Mouse (Mus musculus): ENCODE measurements around the gene Rai1.

Rai1 gene

DNA sequence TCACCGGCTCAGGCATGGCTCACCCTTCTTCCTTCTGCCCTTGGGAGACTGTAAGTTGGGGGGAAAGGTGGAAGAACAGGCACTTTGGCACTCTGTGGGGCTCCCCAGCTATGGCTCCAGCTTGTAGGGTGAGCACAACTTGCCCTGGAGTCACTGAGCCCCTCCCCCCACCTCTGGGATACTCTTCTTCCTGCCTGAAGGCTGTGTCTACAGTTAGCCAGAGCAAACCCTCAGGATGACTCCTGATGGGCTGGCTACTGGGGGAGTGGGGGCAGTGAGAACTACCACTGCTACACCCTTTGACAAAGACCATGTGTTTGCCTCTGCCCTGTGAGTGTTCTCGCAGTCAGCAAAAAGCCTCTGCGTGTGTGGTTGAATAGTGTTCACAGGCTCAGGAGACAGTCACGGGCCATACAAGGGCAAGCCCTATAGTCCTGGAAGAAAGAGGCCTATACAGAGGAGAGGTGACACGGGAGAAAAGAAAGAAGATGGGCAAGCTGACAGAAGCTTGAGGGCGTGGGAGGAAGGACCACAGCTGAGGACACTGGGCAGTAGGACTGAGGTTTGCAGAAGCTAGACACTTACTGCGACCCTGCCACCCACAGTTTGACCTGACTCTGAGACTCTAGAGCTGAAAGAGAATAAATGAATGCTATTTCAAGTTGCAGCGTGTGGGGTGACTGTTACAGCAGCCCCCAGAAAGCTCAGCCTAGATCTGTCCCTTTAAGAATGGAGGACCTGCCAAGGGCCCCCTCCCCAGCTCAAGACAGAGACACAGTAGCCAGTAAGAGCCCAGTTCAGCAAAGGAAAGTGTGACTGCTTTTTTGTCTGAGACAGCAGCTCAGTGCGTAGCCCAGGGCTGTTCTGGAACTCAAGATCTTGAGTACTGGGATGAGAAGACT lies 9.7 kb upstream of the Rai1 start:
- no peak for DNase-seq

- DNase-seq: no peak
These were observed 5.1 kb upstream of the Rai1 start for GRCm38 (mm10) chr11:60099555-60100186.

DNA sequence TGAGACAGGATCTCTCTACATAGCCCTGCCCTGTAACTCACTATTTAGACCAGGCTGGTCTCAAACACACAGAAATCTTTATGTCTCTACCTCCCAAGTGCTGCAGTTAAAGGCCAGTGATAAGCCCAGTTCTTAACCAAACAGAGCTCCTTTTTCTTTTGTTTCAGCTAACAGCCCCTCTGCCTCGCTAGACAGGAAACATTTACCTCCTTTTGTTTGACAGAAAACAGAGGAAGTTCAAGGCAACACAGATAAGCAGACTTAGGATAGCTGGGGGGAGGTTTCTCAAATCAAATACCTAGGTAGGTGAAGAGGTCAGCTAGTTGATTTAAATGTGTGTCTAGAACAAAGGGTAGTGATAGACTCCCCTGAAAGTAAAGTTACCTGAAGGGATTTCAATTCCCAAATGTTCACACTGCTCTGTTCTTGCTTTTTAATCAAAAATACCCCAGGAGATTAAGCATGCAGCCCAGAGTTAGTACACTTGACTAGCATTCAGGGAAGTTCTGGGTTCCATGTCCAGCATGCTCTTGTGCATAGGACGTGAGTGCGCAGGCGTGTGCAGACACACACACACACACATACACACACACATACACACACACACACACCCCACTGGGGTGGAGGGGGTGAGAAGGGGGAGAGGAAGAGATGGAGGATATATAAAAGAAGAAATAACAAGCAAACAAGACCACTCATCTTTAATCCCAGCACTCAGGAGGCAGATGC lies 3.8 kb upstream of the Rai1 start:
- DNase-seq: no peak

DNA sequence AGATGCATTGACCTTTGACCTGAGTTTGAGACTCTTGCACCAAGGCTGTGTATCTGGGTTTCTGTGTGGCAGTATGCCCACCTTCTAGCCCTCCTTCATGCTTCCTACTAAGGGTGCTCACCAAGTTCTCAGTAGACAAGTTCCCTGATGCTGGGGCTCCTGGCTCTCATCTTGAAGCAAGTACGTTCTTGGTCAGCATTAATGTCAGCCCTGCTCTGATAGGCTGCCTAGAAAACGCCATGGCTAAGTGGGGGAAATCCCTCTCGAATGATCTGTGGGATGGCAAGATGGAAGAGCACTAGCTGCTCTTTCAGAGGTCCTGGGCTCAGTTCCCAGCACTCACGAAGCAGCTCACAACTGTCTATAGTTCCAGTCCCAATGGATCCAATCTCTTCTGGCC lies 2.8 kb upstream of the Rai1 start:
- no peak for DNase-seq

GRCm38 (mm10) chr11:60102664-60103063 lies 2.1 kb upstream of the Rai1 start:
- DNase-seq: peak; percentile 57

- DNase-seq: no peak
These were observed 1.2 kb upstream of the Rai1 start for GRCm38 (mm10) chr11:60103567-60103966.

GRCm38 (mm10) chr11:60105593-60106542 lies 1.1 kb downstream of the Rai1 start:
- peak; percentile 73 for DNase-seq

DNA sequence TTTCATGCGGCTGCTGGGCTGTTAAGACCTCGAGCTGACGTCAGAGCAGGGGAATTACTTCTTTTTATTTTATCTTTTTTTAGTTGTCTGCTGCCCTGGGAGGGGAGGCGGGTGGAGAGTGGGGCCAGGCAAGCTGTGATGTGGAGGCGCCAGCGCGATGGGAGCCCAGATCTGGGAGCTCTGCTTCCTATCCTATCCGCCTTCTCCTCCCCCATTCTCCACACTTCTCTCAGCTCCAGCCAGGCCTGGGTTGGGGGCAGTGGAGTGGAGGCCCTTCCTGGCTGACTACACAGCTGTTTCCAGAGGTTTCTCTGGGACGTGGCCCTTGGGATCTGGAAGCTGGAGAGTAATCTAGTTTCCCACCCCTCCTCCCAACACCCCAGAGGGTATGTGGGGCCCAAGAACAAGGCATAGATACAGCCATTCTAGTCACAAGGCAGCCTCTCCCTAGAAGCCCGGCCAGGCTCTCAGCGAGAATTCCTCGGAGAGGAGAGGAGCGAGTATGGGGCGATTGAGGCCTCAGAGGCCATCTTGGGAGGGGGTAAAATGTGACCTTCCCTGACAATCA lies 1.8 kb downstream of the Rai1 start:
- DNase-seq: no peak

DNA sequence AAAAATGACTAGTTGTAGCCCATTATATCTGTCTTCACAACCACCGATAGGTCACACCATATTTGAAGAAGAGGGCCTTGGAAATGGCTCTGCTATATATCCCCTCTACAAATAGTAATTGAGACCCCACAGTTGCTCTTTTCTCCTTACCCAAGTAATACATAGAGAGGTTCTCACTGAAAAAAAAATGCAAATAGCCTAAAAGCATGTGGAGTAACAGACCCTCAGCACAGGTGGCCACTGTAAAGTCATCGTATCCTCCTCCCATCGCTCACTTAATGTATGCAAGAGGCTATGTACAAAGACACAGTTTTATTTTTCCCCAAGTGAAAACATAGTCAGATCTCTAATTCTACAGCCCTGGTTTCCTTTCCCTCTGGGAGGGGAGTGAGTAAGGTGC lies 2.6 kb downstream of the Rai1 start:
- no peak for DNase-seq

DNA sequence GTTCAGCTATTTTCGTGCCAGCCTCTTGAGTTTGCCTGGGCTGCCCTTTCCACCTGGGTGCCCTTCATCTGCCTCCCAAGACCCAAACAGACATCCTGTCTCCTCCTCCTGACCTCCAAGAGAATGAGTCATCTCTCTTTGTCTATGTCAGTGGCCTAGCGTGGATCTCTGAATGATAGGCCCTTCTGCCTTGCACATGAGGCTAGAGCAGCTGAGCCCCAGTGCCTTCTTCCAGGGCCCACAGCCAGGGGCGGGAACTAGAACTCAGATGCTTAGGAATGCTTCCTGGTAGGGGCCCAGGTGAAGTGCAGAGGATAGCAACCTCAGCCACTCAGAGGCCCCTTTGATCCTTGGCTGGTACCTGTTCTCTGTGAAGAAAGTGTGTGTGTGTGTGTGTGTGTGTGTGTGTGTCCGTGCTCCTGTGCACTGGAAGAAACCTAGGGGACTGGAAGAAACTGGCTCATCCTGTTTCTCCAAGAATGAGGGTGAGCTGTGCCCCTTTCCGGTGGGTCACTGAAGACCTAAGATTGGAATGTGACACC lies 3.9 kb downstream of the Rai1 start:
- DNase-seq: no peak

DNA sequence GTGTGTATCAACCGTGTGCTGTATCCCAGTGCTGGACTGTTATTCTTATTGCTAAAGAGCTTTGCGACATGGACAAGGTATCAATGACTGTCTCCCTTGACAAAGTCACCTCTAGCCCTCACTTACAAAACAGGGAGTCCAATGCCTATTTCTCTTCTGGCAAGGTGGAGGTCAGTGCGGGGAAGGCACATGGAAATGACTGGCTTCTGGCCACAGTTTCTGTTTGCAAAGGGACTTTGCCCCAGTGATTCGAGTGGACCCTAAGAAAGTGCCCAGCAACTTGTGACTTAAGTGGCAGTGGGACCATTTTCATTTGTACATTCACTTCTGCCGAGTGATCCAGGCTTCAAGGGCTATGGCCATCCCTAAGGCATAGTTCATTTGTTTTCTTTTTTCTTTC lies 5.6 kb downstream of the Rai1 start:
- no peak for DNase-seq

DNA sequence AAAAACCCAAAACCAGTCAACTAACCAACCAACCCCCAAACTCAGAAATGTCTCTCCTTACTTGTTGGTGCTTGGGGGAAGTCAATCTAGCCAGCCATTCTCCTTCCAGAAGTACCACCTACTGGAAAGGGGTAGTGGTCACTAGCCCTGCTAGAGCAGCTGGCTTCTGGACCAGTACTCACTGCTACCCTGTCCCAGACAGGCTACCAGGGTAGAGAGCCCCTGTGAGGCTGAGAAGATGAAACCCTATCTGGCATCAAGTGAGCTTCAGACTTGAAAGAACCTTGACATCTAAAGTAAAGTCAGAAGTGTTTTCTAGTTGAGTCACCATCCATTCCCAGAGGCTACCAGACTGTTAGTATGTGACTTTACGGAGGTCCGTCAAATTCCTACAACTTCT lies 6.8 kb downstream of the Rai1 start:
- no peak for DNase-seq

GRCm38 (mm10) chr11:60113624-60114023 lies 8.8 kb downstream of the Rai1 start:
- DNase-seq: no peak

DNA sequence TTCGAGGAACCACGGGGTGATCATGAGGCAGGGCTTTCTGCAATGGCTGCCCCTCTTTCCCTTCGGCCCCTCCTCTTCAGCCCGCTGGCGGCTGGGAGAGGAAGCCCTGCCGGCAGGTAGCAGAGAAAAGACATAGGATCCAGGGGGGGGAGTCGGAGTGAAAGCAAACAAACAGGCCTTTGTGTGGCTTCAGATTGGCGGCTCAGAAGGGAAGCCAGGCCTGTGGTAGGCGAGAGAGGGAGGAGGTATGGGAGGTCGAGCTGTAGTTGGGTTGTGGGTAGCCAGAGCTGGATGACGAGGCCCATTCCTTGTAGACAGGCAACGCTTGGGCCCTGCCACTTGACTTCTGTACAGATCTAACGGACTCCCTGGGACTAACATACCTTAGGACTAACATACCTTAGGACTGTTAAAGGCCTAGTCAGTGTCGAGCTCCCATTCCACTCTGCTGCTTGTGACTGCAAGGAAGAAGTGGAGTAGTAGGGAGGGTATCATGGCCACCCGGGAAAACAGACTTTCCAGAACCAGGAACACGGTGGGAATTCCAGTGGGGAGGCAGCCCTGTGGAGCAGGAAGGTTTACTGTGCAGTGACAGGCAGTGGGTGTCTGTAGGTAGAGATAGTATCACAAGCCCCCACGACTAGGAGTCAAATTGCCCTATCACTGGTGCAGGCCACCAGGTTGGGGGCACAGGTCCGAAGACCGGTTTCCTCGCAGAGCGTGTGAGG lies 9.6 kb downstream of the Rai1 start:
- peak; percentile 32 for DNase-seq

GRCm38 (mm10) chr11:60115024-60115538 lies 10.3 kb downstream of the Rai1 start:
- DNase-seq: peak; percentile 93

GRCm38 (mm10) chr11:60115638-60116276 lies 10.9 kb downstream of the Rai1 start:
- DNase-seq: no peak

DNA sequence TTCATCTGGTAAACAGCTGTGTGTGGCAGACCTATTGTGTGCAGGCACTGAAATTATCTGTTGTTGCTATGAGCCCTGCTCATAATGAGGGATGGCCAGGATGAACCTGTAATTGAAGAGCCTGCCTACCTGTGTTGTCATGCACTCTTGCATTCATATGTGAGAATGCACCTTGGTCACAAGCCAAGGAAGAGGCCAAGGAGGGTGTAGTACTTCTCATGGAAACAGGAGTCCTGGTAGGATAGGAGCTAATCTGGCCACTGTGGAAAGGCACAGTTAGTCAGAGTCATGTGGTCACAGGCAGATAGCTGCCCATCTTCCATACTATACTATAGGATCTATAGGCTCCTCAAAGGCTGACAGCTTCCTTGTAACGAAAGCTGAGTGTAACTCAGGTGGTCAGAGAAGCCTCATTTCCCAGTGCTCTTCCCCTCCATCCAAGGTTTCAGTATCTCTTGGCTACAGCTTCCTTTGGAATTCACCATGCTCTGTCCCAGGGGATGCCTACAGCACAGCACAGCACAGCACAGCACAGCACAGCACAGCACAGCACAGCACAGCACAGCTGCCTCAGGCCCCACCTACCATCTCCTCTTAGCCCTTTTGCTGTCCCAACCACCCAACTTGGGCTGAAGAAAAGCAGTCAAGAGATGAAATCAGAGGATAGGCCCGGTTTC lies 15.9 kb downstream of the Rai1 start:
- DNase-seq: no peak

- no peak for DNase-seq
These were observed 17.8 kb downstream of the Rai1 start for GRCm38 (mm10) chr11:60122611-60123010.

DNA sequence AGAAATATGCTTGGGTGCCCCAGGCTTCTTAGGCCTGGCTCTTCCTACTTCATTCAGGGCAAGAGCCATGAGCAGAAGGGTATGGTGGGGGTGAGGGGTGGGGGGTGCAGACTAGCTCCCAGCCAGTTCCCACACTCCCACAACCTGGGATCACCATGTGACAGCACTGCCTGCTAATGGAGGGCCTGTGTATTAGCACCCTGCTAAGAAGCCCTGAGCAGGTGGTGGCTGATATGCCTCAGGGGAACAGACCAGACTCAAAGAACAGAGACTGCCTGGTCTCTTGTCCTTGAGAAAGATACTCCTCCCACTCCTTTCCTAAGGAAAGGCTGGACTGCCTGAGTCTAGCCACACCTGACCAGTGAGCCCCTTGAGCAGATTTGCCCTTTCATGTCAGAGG lies 22.2 kb downstream of the Rai1 start:
- DNase-seq: no peak
